Mouse (Mus musculus): Measurements from ENCODE around the gene Tmem160.

DNA sequence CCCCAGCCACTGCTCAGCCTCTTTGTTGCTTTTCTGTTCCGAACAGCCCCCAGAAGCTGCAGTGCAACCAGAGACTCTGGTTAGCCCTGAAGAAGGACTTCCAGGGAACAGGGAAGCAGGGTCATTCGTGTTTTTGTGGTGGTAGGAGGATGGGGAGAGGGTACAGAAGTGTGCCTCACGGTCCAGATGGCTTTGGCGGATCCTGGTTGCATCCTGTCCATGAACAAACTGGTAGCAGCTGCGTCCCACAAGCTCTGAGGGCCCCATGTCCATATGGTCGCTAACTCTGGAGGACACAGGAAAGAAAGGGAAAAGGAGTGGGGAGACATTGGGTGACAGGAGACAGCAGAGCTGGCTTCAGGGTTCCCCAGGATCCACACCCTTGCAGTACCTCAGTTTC, 8.6 kb downstream of the Tmem160 start:
- TF ChIP-seq CTCF (IDR thresholded peaks at IDR 0.05) (no peak), EP300 (IDR thresholded peaks at IDR 0.05) (no peak)

Data from lung, postnatal 0 days (tissue).